Mouse (Mus musculus) lung, postnatal 0 days (tissue): Measurements from ENCODE around the gene Ehd2. TPM values are rescaled to one million over a fixed set of nuclear protein-coding genes. Genes with fewer than 3 reads are reported as not detected.

Experiments used
- ATAC-seq: fragments of 200-750 bp; cut with Nextera tagmentation; 2 replicates; pipeline ENCODE4 v1.8.0; 2017; ENCODE audit warnings: moderate library complexity
- DNase-seq: peaks from one replicate; pipeline ENCODE4 v3.0.0-alpha.2; 2016; ENCODE audit warnings: low spot score
- H3K27ac ChIP-seq: fragments of 300-500 bp; sonication (generic); 2 replicates; pipeline ENCODE4 v1.5.1; 2014; ENCODE audit warnings: antibody characterized with exemption, mild to moderate bottlenecking, low read length, mixed read lengths
- H3K27me3 ChIP-seq: fragments of 300-500 bp; sonication (generic); replicated peaks from 2 replicates; pipeline ENCODE4 v1.6.1; 2014; ENCODE audit warnings: low read length, mixed read lengths; ENCODE audit not compliant: insufficient read depth
- H3K36me3 ChIP-seq: fragments of 300-500 bp; sonication (generic); 2 replicates; pipeline ENCODE4 v1.6.1; 2014; ENCODE audit warnings: low read length, mixed read lengths; ENCODE audit not compliant: insufficient read depth
- H3K4me1 ChIP-seq: fragments of 300-500 bp; sonication (generic); 2 replicates; pipeline ENCODE4 v1.6.1; 2014; ENCODE audit warnings: antibody characterized with exemption, low read depth, low read length, mixed read lengths; ENCODE audit not compliant: insufficient read depth
- H3K4me2 ChIP-seq: fragments of 300-500 bp; sonication (generic); replicated peaks from 2 replicates; pipeline ENCODE4 v1.6.1; 2014; ENCODE audit warnings: low read depth, mild to moderate bottlenecking, low read length, moderate library complexity, mixed read lengths
- H3K4me3 ChIP-seq: fragments of 300-500 bp; sonication (generic); 2 replicates; pipeline ENCODE4 v1.5.1; 2014; ENCODE audit warnings: low read depth, low read length
- H3K9ac ChIP-seq: fragments of 300-500 bp; sonication (generic); replicated peaks from 2 replicates; pipeline ENCODE4 v1.6.1; 2014; ENCODE audit warnings: low read depth, mild to moderate bottlenecking
- H3K9me3 ChIP-seq: fragments of 300-500 bp; sonication (generic); 2 replicates; pipeline ENCODE4 v1.6.1; 2016; ENCODE audit warnings: low read length, mixed read lengths
- CTCF ChIP-seq: IDR thresholded peaks from 2 replicates; pipeline ENCODE4 v1.5.1; 2016; ENCODE audit warnings: antibody characterized with exemption, mild to moderate bottlenecking
- EP300 ChIP-seq: IDR thresholded peaks from 2 replicates; pipeline ENCODE4 v1.6.1; 2016; ENCODE audit warnings: antibody characterized with exemption, mild to moderate bottlenecking, control low read depth
- WGBS: fragments of 180-500 bp; shearing (Covaris S2); extraction: QIAGEN DNeasy Blood & Tissue Kit; methylation state at CpG from one replicate; pipeline ENCODE4 v1.1.7; 2014; 5-methylcytosine and 5-hydroxymethylcytosine counted together
- polyA plus RNA-seq: library from polyadenylated mRNA; unstranded; fragments of >200 nt; fragmentation: Nextera tagmentation; extraction: Ambion mirVana; gene quantifications from 2 replicates; pipeline ENCODE4 v1.2.1, GENCODE M21; 2015

The Ehd2 gene
- polyA plus RNA-seq, 1 experiment from 2014 or later = 92.2 TPM

GRCm38 (mm10) chr7:15901366-15902048 lies 65.9 kb downstream of the Ehd2 start:
- Histone ChIP-seq H3K4me3 (no peak overlapping the region), H3K4me2 (no peak overlapping the region), H3K27ac (no peak overlapping the region), H3K27me3 (no peaks in the 10 kb centered on the region), H3K36me3 (no peaks in the 10 kb centered on the region), H3K4me1 (no peaks in the 10 kb centered on the region), H3K9ac (no peak overlapping the region), H3K9me3 (no peaks in the 10 kb centered on the region)
- ATAC-seq (no peak), DNase-seq (no peak)
- no peak for TF ChIP-seq CTCF
- TF ChIP-seq EP300 = no peak
- 79% methylated on average over 9 of the region's 9 CpGs for WGBS

Other genes starting within 250 kb of the Ehd2 start
- not detected in 2 replicates for gene Obox5, start 217.4 kb downstream of the Ehd2 start, polyA plus RNA-seq
- not detected in 2 replicates for gene Obox6, start 127.9 kb downstream of the Ehd2 start, polyA plus RNA-seq
- gene Crx, start 87.6 kb downstream of the Ehd2 start, polyA plus RNA-seq = not detected in 2 replicates
- not detected in 2 replicates for gene Crxos, start 85.0 kb downstream of the Ehd2 start, polyA plus RNA-seq
- gene Selenow, start 45.2 kb downstream of the Ehd2 start, polyA plus RNA-seq = 552 and 558 TPM in 2 replicates
- gene Nop53, start 21.5 kb downstream of the Ehd2 start, polyA plus RNA-seq = 196 and 204 TPM in 2 replicates
- gene Bicra, start 80.4 kb upstream of the Ehd2 start, polyA plus RNA-seq = 2.3 and 3.1 TPM in 2 replicates
- not detected in 2 replicates for gene Zfp541, start 94.2 kb upstream of the Ehd2 start, polyA plus RNA-seq
- gene Napa, start 130.9 kb upstream of the Ehd2 start, polyA plus RNA-seq = 154 TPM in 2 replicates
- 14.2 and 15.0 TPM in 2 replicates for gene Kptn, start 152.3 kb upstream of the Ehd2 start, polyA plus RNA-seq
- 0.04 and 0.05 TPM in 2 replicates for gene Slc8a2, start 162.3 kb upstream of the Ehd2 start, polyA plus RNA-seq
- 12.3 and 12.7 TPM in 2 replicates for gene Meis3, start 207.5 kb upstream of the Ehd2 start, polyA plus RNA-seq